Mouse (Mus musculus): Measurements from ENCODE around the gene Scube1. TPM values are rescaled to one million over a fixed set of nuclear protein-coding genes. Genes with fewer than 3 reads are reported as not detected.

Scube1 gene
- polyA plus RNA-seq (2015; fragmentation: Nextera tagmentation; extraction: Ambion mirVana) = 9.1 and 11.0 TPM in 2 replicates

- under 1% methylated on average over 44 of the region's 51 CpGs for WGBS
Measured at GRCm38 (mm10) chr15:83724886-83725269, at the start of gene Scube1. TSS of gene Scube1 (minus strand) at chr15:83725021.

GRCm38 (mm10) chr15:83772953-83773352 is 48.1 kb upstream of the Scube1 start:
- Histone ChIP-seq H3K9me3 (no peaks in the 10 kb centered on the region), H3K27me3 (replicated peaks) (peaks cover 100% of the 10 kb centered on the region), H3K36me3 (no peaks in the 10 kb centered on the region), H3K9ac (no peak overlapping the region), H3K4me1 (peaks cover 9% of the 10 kb centered on the region), H3K4me2 (no peak overlapping the region), H3K4me3 (no peak overlapping the region), H3K27ac (replicated peaks) (no peak overlapping the region)
- 67% methylated on average over 4 of the region's 4 CpGs for WGBS
- no peak for ATAC-seq (ENCODE audit: extremely low read depth, insufficient number of reproducible peaks, low FRiP score, low TSS enrichment)

More at GRCm38 (mm10) chr15:83724886-83725269, at the start of gene Scube1:
- Histone ChIP-seq H3K36me3 (0 out of 2 replicates have a peak, but pooled peaks cover 3% of the 10 kb centered on the region), H3K4me2 (peak within 1 kb of the TSS; percentile 97), H3K4me1 (peaks cover 26% of the 10 kb centered on the region), H3K9ac (peak within 1 kb of the TSS; percentile 84), H3K4me3 (peak within 1 kb of the TSS; percentile 75), H3K9me3 (no peaks in the 10 kb centered on the region), H3K27ac (replicated peaks) (peak within 1 kb of the TSS; percentile 34; the same call in 1 of the 2 replicates), H3K27me3 (replicated peaks) (peaks cover 74% of the 10 kb centered on the region)
- ATAC-seq (ENCODE audit: extremely low read depth, insufficient number of reproducible peaks, low FRiP score, low TSS enrichment) = peak; percentile 85; the same call in 1 of the 2 replicates

- no peaks in the 10 kb centered on the region for H3K9me3 ChIP-seq
- H3K27me3 ChIP-seq (replicated peaks) = peaks cover 100% of the 10 kb centered on the region
- H3K36me3 ChIP-seq = no peaks in the 10 kb centered on the region
- no peak overlapping the region for H3K27ac ChIP-seq (replicated peaks)
- no peak overlapping the region for H3K4me3 ChIP-seq
- ATAC-seq (ENCODE audit: extremely low read depth, insufficient number of reproducible peaks, low FRiP score, low TSS enrichment) = peak; percentile 15; the same call in 1 of the 2 replicates
- no peak overlapping the region for H3K4me2 ChIP-seq
- no peak overlapping the region for H3K9ac ChIP-seq
- peaks cover 9% of the 10 kb centered on the region for H3K4me1 ChIP-seq
- WGBS = 29% methylated on average over 5 of the region's 5 CpGs
Measured at GRCm38 (mm10) chr15:83772460-83772859, 47.6 kb upstream of the Scube1 start.

- no peak overlapping the region for H3K9ac ChIP-seq
- no peak for ATAC-seq (ENCODE audit: extremely low read depth, insufficient number of reproducible peaks, low FRiP score, low TSS enrichment)
- H3K4me1 ChIP-seq = peaks cover 9% of the 10 kb centered on the region
- H3K4me2 ChIP-seq = no peak overlapping the region
- no peaks in the 10 kb centered on the region for H3K36me3 ChIP-seq
- H3K27ac ChIP-seq (replicated peaks) = no peak overlapping the region
- H3K9me3 ChIP-seq = no peaks in the 10 kb centered on the region
- peaks cover 100% of the 10 kb centered on the region for H3K27me3 ChIP-seq (replicated peaks)
- H3K4me3 ChIP-seq = no peak overlapping the region
- WGBS = 63% methylated on average over 8 of the region's 8 CpGs
Measured at GRCm38 (mm10) chr15:83771346-83772053, 46.7 kb upstream of the Scube1 start.

- Histone ChIP-seq H3K4me2 (no peak overlapping the region), H3K27ac (replicated peaks) (no peak overlapping the region), H3K4me1 (peaks cover 8% of the 10 kb centered on the region), H3K27me3 (replicated peaks) (peaks cover 77% of the 10 kb centered on the region), H3K9ac (peak overlapping the region; percentile 19; the same call in 1 of the 2 replicates), H3K4me3 (no peak overlapping the region), H3K9me3 (no peaks in the 10 kb centered on the region), H3K36me3 (no peaks in the 10 kb centered on the region)
- ATAC-seq (ENCODE audit: extremely low read depth, insufficient number of reproducible peaks, low FRiP score, low TSS enrichment) = no peak
- WGBS = 27% methylated on average over 5 of the region's 6 CpGs
Measured at GRCm38 (mm10) chr15:83765388-83766029, 40.7 kb upstream of the Scube1 start.

- no peak overlapping the region for H3K9ac ChIP-seq
- peaks cover 8% of the 10 kb centered on the region for H3K4me1 ChIP-seq
- H3K4me3 ChIP-seq = no peak overlapping the region
- H3K36me3 ChIP-seq = no peaks in the 10 kb centered on the region
- peaks cover 52% of the 10 kb centered on the region for H3K27me3 ChIP-seq (replicated peaks)
- no peaks in the 10 kb centered on the region for H3K9me3 ChIP-seq
- ATAC-seq (ENCODE audit: extremely low read depth, insufficient number of reproducible peaks, low FRiP score, low TSS enrichment) = no peak
- 87% methylated on average over 13 of the region's 13 CpGs for WGBS
- H3K4me2 ChIP-seq = no peak overlapping the region
- H3K27ac ChIP-seq (replicated peaks) = no peak overlapping the region
Measured at GRCm38 (mm10) chr15:83761512-83761911, 36.7 kb upstream of the Scube1 start.

GRCm38 (mm10) chr15:83760683-83761082 is 35.9 kb upstream of the Scube1 start:
- peaks cover 48% of the 10 kb centered on the region for H3K27me3 ChIP-seq (replicated peaks)
- H3K4me1 ChIP-seq = peaks cover 4% of the 10 kb centered on the region
- H3K9ac ChIP-seq = no peak overlapping the region
- H3K4me2 ChIP-seq = no peak overlapping the region
- 0 out of 2 replicates have a peak, but pooled peaks have one; percentile 10 for ATAC-seq (ENCODE audit: extremely low read depth, insufficient number of reproducible peaks, low FRiP score, low TSS enrichment)
- no peak overlapping the region for H3K27ac ChIP-seq (replicated peaks)
- no peaks in the 10 kb centered on the region for H3K36me3 ChIP-seq
- H3K4me3 ChIP-seq = no peak overlapping the region
- WGBS = 4% methylated on average over 10 of the region's 10 CpGs
- no peaks in the 10 kb centered on the region for H3K9me3 ChIP-seq

GRCm38 (mm10) chr15:83758958-83759357 is 34.1 kb upstream of the Scube1 start:
- WGBS = 12% methylated on average over 4 of the region's 4 CpGs
- Histone ChIP-seq H3K4me1 (no peaks in the 10 kb centered on the region), H3K9me3 (peaks cover 5% of the 10 kb centered on the region; the same call in 1 of the 2 replicates), H3K36me3 (no peaks in the 10 kb centered on the region), H3K27me3 (replicated peaks) (peaks cover 37% of the 10 kb centered on the region), H3K9ac (no peak overlapping the region), H3K4me3 (no peak overlapping the region), H3K27ac (replicated peaks) (no peak overlapping the region), H3K4me2 (no peak overlapping the region)
- no peak for ATAC-seq (ENCODE audit: extremely low read depth, insufficient number of reproducible peaks, low FRiP score, low TSS enrichment)

- WGBS = 21% methylated on average over 9 of the region's 9 CpGs
- H3K27me3 ChIP-seq (replicated peaks) = peaks cover 34% of the 10 kb centered on the region
- H3K4me2 ChIP-seq = no peak overlapping the region
- no peak overlapping the region for H3K27ac ChIP-seq (replicated peaks)
- no peaks in the 10 kb centered on the region for H3K4me1 ChIP-seq
- peaks cover 5% of the 10 kb centered on the region; the same call in 1 of the 2 replicates for H3K9me3 ChIP-seq
- H3K9ac ChIP-seq = no peak overlapping the region
- ATAC-seq (ENCODE audit: extremely low read depth, insufficient number of reproducible peaks, low FRiP score, low TSS enrichment) = no peak
- H3K36me3 ChIP-seq = no peaks in the 10 kb centered on the region
- no peak overlapping the region for H3K4me3 ChIP-seq
Measured at GRCm38 (mm10) chr15:83756742-83757141, 31.9 kb upstream of the Scube1 start.

- Histone ChIP-seq H3K9me3 (peaks cover 2% of the 10 kb centered on the region; the same call in 1 of the 2 replicates), H3K36me3 (no peaks in the 10 kb centered on the region), H3K4me2 (no peak overlapping the region), H3K4me3 (no peak overlapping the region), H3K4me1 (peaks cover 12% of the 10 kb centered on the region), H3K9ac (no peak overlapping the region), H3K27ac (replicated peaks) (no peak overlapping the region), H3K27me3 (replicated peaks) (peaks cover 18% of the 10 kb centered on the region)
- WGBS = 60% methylated on average over 9 of the region's 9 CpGs
- ATAC-seq (ENCODE audit: extremely low read depth, insufficient number of reproducible peaks, low FRiP score, low TSS enrichment) = no peak
Measured at GRCm38 (mm10) chr15:83749436-83749835, 24.6 kb upstream of the Scube1 start.

- H3K9ac ChIP-seq = no peak overlapping the region
- no peak overlapping the region for H3K4me2 ChIP-seq
- H3K27me3 ChIP-seq (replicated peaks) = peaks cover 18% of the 10 kb centered on the region
- H3K9me3 ChIP-seq = no peaks in the 10 kb centered on the region
- no peak overlapping the region for H3K4me3 ChIP-seq
- peaks cover 12% of the 10 kb centered on the region for H3K4me1 ChIP-seq
- no peak for ATAC-seq (ENCODE audit: extremely low read depth, insufficient number of reproducible peaks, low FRiP score, low TSS enrichment)
- no peak overlapping the region for H3K27ac ChIP-seq (replicated peaks)
- WGBS = 71% methylated on average over 6 of the region's 6 CpGs
- H3K36me3 ChIP-seq = no peaks in the 10 kb centered on the region
Measured at GRCm38 (mm10) chr15:83748986-83749385, 24.2 kb upstream of the Scube1 start.

All from heart, embryonic 13.5 days (tissue).